8 mouse cellular contexts compared by ENCODE assay signal in the genomic region with DNA sequence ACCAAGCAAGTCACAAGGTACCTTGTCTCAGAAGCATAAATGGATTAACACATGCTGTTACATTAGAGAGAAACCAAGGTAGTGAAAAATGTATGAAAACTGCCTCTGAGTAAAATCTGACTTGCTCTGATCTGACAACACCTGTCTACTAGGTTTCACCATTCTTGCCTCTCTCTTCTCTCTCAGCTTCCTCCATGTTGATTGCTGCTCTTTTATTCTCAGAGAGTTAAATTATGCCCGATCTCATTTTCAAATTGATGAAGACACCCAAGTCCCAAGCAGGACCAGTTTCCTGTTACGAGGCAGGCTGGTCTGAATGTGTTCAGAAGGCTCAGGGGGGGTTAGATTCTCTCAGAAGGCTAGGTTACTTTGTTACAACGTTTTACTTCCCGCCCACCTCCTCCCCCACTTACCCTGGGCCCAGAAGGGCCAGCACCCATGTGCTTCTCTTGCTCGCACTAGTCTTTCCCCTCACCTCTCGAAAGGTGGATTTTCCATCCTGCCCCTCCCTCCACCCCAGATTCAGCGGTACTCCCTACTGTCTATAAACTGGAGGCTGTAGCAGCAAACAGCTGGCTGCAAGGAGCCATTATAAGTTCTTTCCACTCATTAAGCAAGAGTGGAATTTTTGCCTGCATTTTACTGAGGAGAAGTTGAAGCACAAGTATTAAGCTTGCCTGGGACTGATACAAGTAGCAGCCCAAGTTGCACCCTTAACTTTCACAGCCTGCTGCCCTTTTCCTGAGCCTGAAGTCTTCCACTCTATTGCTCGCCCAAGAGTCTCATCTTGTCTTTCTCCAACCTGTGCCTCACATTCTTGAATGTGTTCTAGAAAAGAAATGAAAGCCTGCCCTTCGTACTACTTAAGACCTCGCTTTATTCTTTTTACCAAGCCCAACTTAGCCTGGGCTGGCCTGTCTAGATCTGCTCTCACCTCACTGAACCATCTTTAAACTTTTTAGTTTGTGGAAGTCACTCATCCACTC. TPM values are rescaled to one million over a fixed set of nuclear protein-coding genes. Genes with fewer than 3 reads are reported as not detected.
DNase-seq lines count a peak whose midpoint lies in the region; ATAC-seq and TF ChIP-seq lines count a peak whose summit lies in the region.

No protein-coding gene starts in this region.

- H3K36me3 ChIP-seq in hindbrain, postnatal 0 days (ENCODE audit: insufficient read depth, low read length), result no peaks in the 10 kb centered on the region
- no peaks in the 10 kb centered on the region for H3K36me3 ChIP-seq in midbrain, embryonic 14.5 days (ENCODE audit: control insufficient read depth, insufficient read depth, low read length)

- no peak overlapping the region; the same call in 1 of the 2 replicates for H3K27ac ChIP-seq in gastrocnemius, adult 2 months
- peak overlapping the region; percentile 78; the same call in 1 of the 2 replicates for H3K27ac ChIP-seq in hindbrain, postnatal 0 days
- H3K27ac ChIP-seq in midbrain, embryonic 14.5 days (replicated peaks; ENCODE audit: low read depth, low read length), result no peak overlapping the region

- peak overlapping the region; percentile 99 for H3K4me3 ChIP-seq in gastrocnemius, adult 2 months
- H3K4me3 ChIP-seq in hindbrain, postnatal 0 days (ENCODE audit: low read length), result peak overlapping the region; percentile 98
- peak overlapping the region; percentile 98 for H3K4me3 ChIP-seq in midbrain, embryonic 14.5 days (replicated peaks; ENCODE audit: low read depth, low read length)

- no peak for DNase-seq in gastrocnemius, adult 2 months
- DNase-seq in gastrocnemius, adult 8-10 months (ENCODE audit: low spot score in 2 of 2), result no peak
- peak; percentile 9 for DNase-seq in embryo, embryonic 11 days
- no peak for DNase-seq in hindbrain, postnatal 0 days (ENCODE audit: low spot score)
- DNase-seq in midbrain, embryonic 14.5 days, result peak; percentile 2
- no peak for DNase-seq in right cerebral cortex, adult 18-20 months
- DNase-seq in lung, postnatal 14 days, result no peak
- no peak for DNase-seq in cerebellum, postnatal 36 days

- 48% methylated on average over 10 of the region's 10 CpGs for WGBS in hindbrain, postnatal 0 days
- 41% methylated on average over 10 of the region's 10 CpGs for WGBS in midbrain, embryonic 14.5 days

- ATAC-seq in hindbrain, postnatal 0 days, result no peak
- no peak for ATAC-seq in midbrain, embryonic 14.5 days (ENCODE audit: low FRiP score, low TSS enrichment)

- H3K9ac ChIP-seq in hindbrain, postnatal 0 days (replicated peaks; ENCODE audit: low read length), result peak overlapping the region; percentile 87; the same call in 1 of the 2 replicates
- H3K9ac ChIP-seq in midbrain, embryonic 14.5 days (replicated peaks; ENCODE audit: low read length), result peak overlapping the region; percentile 94; the same call in 1 of the 2 replicates

- no peaks in the 10 kb centered on the region for H3K9me3 ChIP-seq in hindbrain, postnatal 0 days (ENCODE audit: low read length)
- no peaks in the 10 kb centered on the region for H3K9me3 ChIP-seq in midbrain, embryonic 14.5 days (ENCODE audit: control insufficient read depth, low read length)

- H3K4me2 ChIP-seq in hindbrain, postnatal 0 days (ENCODE audit: low read depth, low read length), result peak overlapping the region; percentile 97
- H3K4me2 ChIP-seq in midbrain, embryonic 14.5 days (ENCODE audit: low read length), result peak overlapping the region; percentile 86

- H3K4me1 ChIP-seq in hindbrain, postnatal 0 days (ENCODE audit: insufficient read depth, low read length), result peaks cover 10% of the 10 kb centered on the region; the same call in 1 of the 2 replicates
- peaks cover 8% of the 10 kb centered on the region for H3K4me1 ChIP-seq in midbrain, embryonic 14.5 days (ENCODE audit: control insufficient read depth, insufficient read depth, low read length)

- intact Hi-C loops in gastrocnemius, adult 2 months (cut with DNase I), result loop anchor here (2.0 kb wide), 1 partner anchor 71 kb away; a partner anchor contains a TSS

- H3K27me3 ChIP-seq in hindbrain, postnatal 0 days (ENCODE audit: insufficient read depth, low read length), result no peaks in the 10 kb centered on the region
- no peaks in the 10 kb centered on the region for H3K27me3 ChIP-seq in midbrain, embryonic 14.5 days (ENCODE audit: control insufficient read depth, insufficient read depth, low read length)

- TF ChIP-seq CTCF in gastrocnemius, adult 2 months (IDR thresholded peaks at IDR 0.05), result no peak
- TF ChIP-seq CTCF in hindbrain, postnatal 0 days (IDR thresholded peaks at IDR 0.05; ENCODE audit: low read depth), result no peak

RNA-seq across cellular contexts. Expression of a gene that starts 1.2 kb away (rescaled TPM):
- total RNA-seq in gastrocnemius, adult 2 months (2021), result 1 to 10 TPM; 2.5 to 3.1 TPM
- total RNA-seq in gastrocnemius, adult 8-10 months (2022), result 1 to 10 TPM; 3.6 to 4.6 (median 4.1) TPM
- 7.3 and 11.8 TPM in 2 replicates for total RNA-seq in hindbrain, postnatal 0 days (2014; rRNA removed)
- 4.4 and 5.1 TPM in 2 replicates for polyA plus RNA-seq in hindbrain, postnatal 0 days (2015; fragmentation: Nextera tagmentation; extraction: Ambion mirVana)
- 8.8 and 13.9 TPM in 2 replicates for polyA plus RNA-seq in midbrain, embryonic 14.5 days (2014; fragmentation: Nextera tagmentation; extraction: Ambion mirVana)

RNA-seq across cellular contexts. Expression of a gene that starts 57.1 kb away (rescaled TPM):
- total RNA-seq in gastrocnemius, adult 2 months (2021), result not detected
- not detected for total RNA-seq in gastrocnemius, adult 8-10 months (2022)
- total RNA-seq in hindbrain, postnatal 0 days (2014; rRNA removed), result not detected in 2 replicates
- not detected in 2 replicates for polyA plus RNA-seq in hindbrain, postnatal 0 days (2015; fragmentation: Nextera tagmentation; extraction: Ambion mirVana)
- polyA plus RNA-seq in midbrain, embryonic 14.5 days (2014; fragmentation: Nextera tagmentation; extraction: Ambion mirVana), result not detected in 2 replicates

Comparison
In these comparisons a context has a peak if more than half of its experiments do, and no peak if none do; other contexts are left out.
1. DNase-seq: peak in embryo, embryonic 11 days (single experiment) and midbrain, embryonic 14.5 days (single experiment); none in gastrocnemius, adult 2 months (single experiment), gastrocnemius, adult 8-10 months (0 of 2), hindbrain, postnatal 0 days (single experiment), right cerebral cortex, adult 18-20 months (single experiment), lung, postnatal 14 days (single experiment) and cerebellum, postnatal 36 days (0 of 2).
2. Peak in every context shown above with its lines, with median percentiles within 50 percentile points of each other: H3K4me3 ChIP-seq.